Mouse (Mus musculus): ENCODE results near the gene Olfr1157. TPM values are rescaled to one million over a fixed set of nuclear protein-coding genes. Genes with fewer than 3 reads are reported as not detected.

Gene Olfr1157
- polyA plus RNA-seq (2015; fragmentation: Nextera tagmentation; extraction: Ambion mirVana) = not detected in 2 replicates

- Histone ChIP-seq H3K4me3 (no peak within 1 kb of the TSS), H3K4me2 (no peak within 1 kb of the TSS), H3K4me1 (no peaks in the 10 kb centered on the region), H3K27me3 (no peaks in the 10 kb centered on the region), H3K9ac (no peak within 1 kb of the TSS), H3K9me3 (no peaks in the 10 kb centered on the region), H3K27ac (no peak within 1 kb of the TSS), H3K36me3 (no peaks in the 10 kb centered on the region)
- WGBS = 96% methylated on average over 4 of the region's 4 CpGs
- ATAC-seq (ENCODE audit: insufficient number of reproducible peaks, insufficient read depth, low FRiP score, low TSS enrichment, low read depth) = no peak
Measured at GRCm38 (mm10) chr2:87968199-87968598, at the start of gene Olfr1157. Gene Olfr1157 (minus strand): TSS chr2:87968299.

GRCm38 (mm10) chr2:88007515-88008318 is 39.6 kb upstream of the Olfr1157 start, which contains the start of gene Olfr1160:
Gene Olfr1160 (minus strand): TSS chr2:88008268.
- Histone ChIP-seq H3K4me1 (no peaks in the 10 kb centered on the region), H3K4me2 (no peak within 1 kb of the TSS)

GRCm38 (mm10) chr2:87989813-87990212 is 21.7 kb upstream of the Olfr1157 start, which contains the start of gene Olfr1158:
Gene Olfr1158 (plus strand): TSS chr2:87990113.
- no peaks in the 10 kb centered on the region for H3K4me1 ChIP-seq
- H3K27me3 ChIP-seq = no peaks in the 10 kb centered on the region
- no peak within 1 kb of the TSS for H3K4me3 ChIP-seq
- H3K9ac ChIP-seq = no peak within 1 kb of the TSS
- H3K27ac ChIP-seq = no peak within 1 kb of the TSS
- no peak within 1 kb of the TSS for H3K4me2 ChIP-seq
- no peaks in the 10 kb centered on the region for H3K36me3 ChIP-seq
- ATAC-seq (ENCODE audit: insufficient number of reproducible peaks, insufficient read depth, low FRiP score, low TSS enrichment, low read depth) = no peak
- no peaks in the 10 kb centered on the region for H3K9me3 ChIP-seq

More at GRCm38 (mm10) chr2:88007515-88008318, 39.6 kb upstream of the Olfr1157 start, which contains the start of gene Olfr1160:
- no peak within 1 kb of the TSS for H3K9ac ChIP-seq
- no peaks in the 10 kb centered on the region for H3K27me3 ChIP-seq
- no peak for ATAC-seq (ENCODE audit: insufficient number of reproducible peaks, insufficient read depth, low FRiP score, low TSS enrichment, low read depth)
- H3K9me3 ChIP-seq = no peaks in the 10 kb centered on the region
- no peak within 1 kb of the TSS for H3K27ac ChIP-seq
- H3K36me3 ChIP-seq = no peaks in the 10 kb centered on the region
- no peak within 1 kb of the TSS for H3K4me3 ChIP-seq

- Histone ChIP-seq H3K27ac (no peak within 1 kb of the TSS), H3K9me3 (no peaks in the 10 kb centered on the region), H3K4me2 (no peak within 1 kb of the TSS), H3K36me3 (no peaks in the 10 kb centered on the region), H3K27me3 (no peaks in the 10 kb centered on the region), H3K9ac (no peak within 1 kb of the TSS), H3K4me1 (no peaks in the 10 kb centered on the region), H3K4me3 (no peak within 1 kb of the TSS)
- ATAC-seq (ENCODE audit: insufficient number of reproducible peaks, insufficient read depth, low FRiP score, low TSS enrichment, low read depth) = no peak
- WGBS = 69% methylated on average over 3 of the region's 3 CpGs
Measured at GRCm38 (mm10) chr2:87974563-87974962, 6.5 kb upstream of the Olfr1157 start, which contains the start of gene Olfr74. Gene Olfr74 (minus strand): TSS chr2:87974663.

- no peak within 1 kb of the TSS for H3K4me3 ChIP-seq
Measured at GRCm38 (mm10) chr2:87953000-87953399, 15.1 kb downstream of the Olfr1157 start, which contains the start of gene Olfr1156. Gene Olfr1156 (minus strand): TSS chr2:87953100.

GRCm38 (mm10) chr2:87945037-87945436 is 23.1 kb downstream of the Olfr1157 start, which contains the start of gene Olfr1155:
Gene Olfr1155 (minus strand): TSS chr2:87945137.
- Histone ChIP-seq H3K4me3 (no peak within 1 kb of the TSS), H3K36me3 (no peaks in the 10 kb centered on the region), H3K9me3 (no peaks in the 10 kb centered on the region), H3K9ac (no peak within 1 kb of the TSS), H3K4me1 (no peaks in the 10 kb centered on the region), H3K27me3 (no peaks in the 10 kb centered on the region), H3K4me2 (no peak within 1 kb of the TSS), H3K27ac (no peak within 1 kb of the TSS)
- 95% methylated on average over 1 of the region's 1 CpGs for WGBS
- ATAC-seq (ENCODE audit: insufficient number of reproducible peaks, insufficient read depth, low FRiP score, low TSS enrichment, low read depth) = no peak

More at GRCm38 (mm10) chr2:87953000-87953399, 15.1 kb downstream of the Olfr1157 start, which contains the start of gene Olfr1156:
- Histone ChIP-seq H3K27ac (no peak within 1 kb of the TSS), H3K27me3 (no peaks in the 10 kb centered on the region), H3K9me3 (no peaks in the 10 kb centered on the region), H3K4me1 (no peaks in the 10 kb centered on the region), H3K9ac (no peak within 1 kb of the TSS), H3K4me2 (no peak within 1 kb of the TSS), H3K36me3 (no peaks in the 10 kb centered on the region)
- ATAC-seq (ENCODE audit: insufficient number of reproducible peaks, insufficient read depth, low FRiP score, low TSS enrichment, low read depth) = no peak

Other genes with a start within 250 kb of the Olfr1157 start
- not detected in 2 replicates for gene Olfr1138, start 228.3 kb downstream of the Olfr1157 start, polyA plus RNA-seq (2015; fragmentation: Nextera tagmentation; extraction: Ambion mirVana)
- not detected in 2 replicates for gene Olfr1140, start 224.5 kb downstream of the Olfr1157 start, polyA plus RNA-seq (2015; fragmentation: Nextera tagmentation; extraction: Ambion mirVana)
- not detected in 2 replicates for gene Olfr1141, start 214.3 kb downstream of the Olfr1157 start, polyA plus RNA-seq (2015; fragmentation: Nextera tagmentation; extraction: Ambion mirVana)
- gene Olfr152, start 188.8 kb downstream of the Olfr1157 start, polyA plus RNA-seq (2015; fragmentation: Nextera tagmentation; extraction: Ambion mirVana) = not detected in 2 replicates
- gene Olfr1143, start 167.7 kb downstream of the Olfr1157 start, polyA plus RNA-seq (2015; fragmentation: Nextera tagmentation; extraction: Ambion mirVana) = not detected in 2 replicates
- gene Olfr1145, start 158.5 kb downstream of the Olfr1157 start, polyA plus RNA-seq (2015; fragmentation: Nextera tagmentation; extraction: Ambion mirVana) = not detected in 2 replicates
- gene Olfr1148, start 137.8 kb downstream of the Olfr1157 start, polyA plus RNA-seq (2015; fragmentation: Nextera tagmentation; extraction: Ambion mirVana) = not detected in 2 replicates
- not detected in 2 replicates for gene Olfr1150-ps1, start 124.3 kb downstream of the Olfr1157 start, polyA plus RNA-seq (2015; fragmentation: Nextera tagmentation; extraction: Ambion mirVana)
- not detected in 2 replicates for gene Olfr1151, start 112.4 kb downstream of the Olfr1157 start, polyA plus RNA-seq (2015; fragmentation: Nextera tagmentation; extraction: Ambion mirVana)
- not detected in 2 replicates for gene Olfr1152, start 101.8 kb downstream of the Olfr1157 start, polyA plus RNA-seq (2015; fragmentation: Nextera tagmentation; extraction: Ambion mirVana)
- not detected in 2 replicates for gene Olfr1153, start 73.3 kb downstream of the Olfr1157 start, polyA plus RNA-seq (2015; fragmentation: Nextera tagmentation; extraction: Ambion mirVana)
- not detected in 2 replicates for gene Olfr1154, start 63.1 kb downstream of the Olfr1157 start, polyA plus RNA-seq (2015; fragmentation: Nextera tagmentation; extraction: Ambion mirVana)
- gene Olfr1155, start 23.2 kb downstream of the Olfr1157 start, polyA plus RNA-seq (2015; fragmentation: Nextera tagmentation; extraction: Ambion mirVana) = not detected in 2 replicates
- gene Olfr1156, start 15.2 kb downstream of the Olfr1157 start, polyA plus RNA-seq (2015; fragmentation: Nextera tagmentation; extraction: Ambion mirVana) = not detected in 2 replicates
- gene Olfr74, start 6.4 kb upstream of the Olfr1157 start, polyA plus RNA-seq (2015; fragmentation: Nextera tagmentation; extraction: Ambion mirVana) = not detected in 2 replicates
- not detected in 2 replicates for gene Olfr1158, start 21.8 kb upstream of the Olfr1157 start, polyA plus RNA-seq (2015; fragmentation: Nextera tagmentation; extraction: Ambion mirVana)
- not detected in 2 replicates for gene Olfr1160, start 40.0 kb upstream of the Olfr1157 start, polyA plus RNA-seq (2015; fragmentation: Nextera tagmentation; extraction: Ambion mirVana)
- not detected in 2 replicates for gene Olfr1161, start 54.5 kb upstream of the Olfr1157 start, polyA plus RNA-seq (2015; fragmentation: Nextera tagmentation; extraction: Ambion mirVana)
- not detected in 2 replicates for gene Olfr73, start 69.4 kb upstream of the Olfr1157 start, polyA plus RNA-seq (2015; fragmentation: Nextera tagmentation; extraction: Ambion mirVana)
- not detected in 2 replicates for gene Olfr1162, start 82.8 kb upstream of the Olfr1157 start, polyA plus RNA-seq (2015; fragmentation: Nextera tagmentation; extraction: Ambion mirVana)
- gene Olfr1163, start 103.5 kb upstream of the Olfr1157 start, polyA plus RNA-seq (2015; fragmentation: Nextera tagmentation; extraction: Ambion mirVana) = not detected in 2 replicates
- gene Olfr1164, start 125.7 kb upstream of the Olfr1157 start, polyA plus RNA-seq (2015; fragmentation: Nextera tagmentation; extraction: Ambion mirVana) = not detected in 2 replicates
- not detected in 2 replicates for gene Olfr1166, start 160.0 kb upstream of the Olfr1157 start, polyA plus RNA-seq (2015; fragmentation: Nextera tagmentation; extraction: Ambion mirVana)
- not detected in 2 replicates for gene Olfr1167, start 186.9 kb upstream of the Olfr1157 start, polyA plus RNA-seq (2015; fragmentation: Nextera tagmentation; extraction: Ambion mirVana)
- gene Olfr1168, start 213.6 kb upstream of the Olfr1157 start, polyA plus RNA-seq (2015; fragmentation: Nextera tagmentation; extraction: Ambion mirVana) = not detected in 2 replicates

Data from embryonic facial prominence, embryonic 13.5 days (tissue).